Mouse (Mus musculus) hindbrain, embryonic 13.5 days (tissue): Measurements from ENCODE around the gene Phactr3. TPM values are rescaled to one million over a fixed set of nuclear protein-coding genes. Genes with fewer than 3 reads are reported as not detected.

Experiments used
- ATAC-seq: fragments of 200-750 bp; cut with Nextera tagmentation; 2 replicates; pipeline ENCODE4 v1.8.0; 2017; ENCODE audit warnings: moderate TSS enrichment; ENCODE audit not compliant: low FRiP score
- H3K27ac ChIP-seq: fragments of 300-500 bp; sonication (generic); 2 replicates; pipeline ENCODE4 v1.5.1; 2015; ENCODE audit warnings: inconsistent platforms, mild to moderate bottlenecking, moderate library complexity
- H3K27me3 ChIP-seq: fragments of 300-500 bp; sonication (generic); 2 replicates; pipeline ENCODE4 v1.6.1; 2015; ENCODE audit warnings: mild to moderate bottlenecking, inconsistent platforms
- H3K36me3 ChIP-seq: fragments of 300-500 bp; sonication (generic); 2 replicates; pipeline ENCODE4 v1.6.1; 2015; ENCODE audit warnings: mild to moderate bottlenecking, inconsistent platforms
- H3K4me1 ChIP-seq: fragments of 300-500 bp; sonication (generic); replicated peaks from 2 replicates; pipeline ENCODE4 v1.6.1; 2015; ENCODE audit warnings: inconsistent platforms
- H3K4me2 ChIP-seq: fragments of 300-500 bp; sonication (generic); 2 replicates; pipeline ENCODE4 v1.6.1; 2015; ENCODE audit warnings: inconsistent platforms, mild to moderate bottlenecking, moderate library complexity
- H3K4me3 ChIP-seq: fragments of 300-500 bp; sonication (generic); 2 replicates; pipeline ENCODE4 v1.5.1; 2015; ENCODE audit warnings: mild to moderate bottlenecking, inconsistent platforms
- H3K9ac ChIP-seq: fragments of 300-500 bp; sonication (generic); 2 replicates; pipeline ENCODE4 v1.6.1; 2015; ENCODE audit warnings: mild to moderate bottlenecking, inconsistent platforms
- H3K9me3 ChIP-seq: fragments of 300-500 bp; sonication (generic); 2 replicates; pipeline ENCODE4 v1.6.1; 2016; ENCODE audit warnings: inconsistent platforms
- WGBS: fragments of 180-500 bp; shearing (Covaris S2); methylation state at CpG from one replicate; pipeline ENCODE4 v1.1.7; 2015; 5-methylcytosine and 5-hydroxymethylcytosine counted together
- polyA plus RNA-seq: library from polyadenylated mRNA; unstranded; fragments of >200 nt; fragmentation: Nextera tagmentation; extraction: Ambion mirVana; gene quantifications from 2 replicates; pipeline ENCODE4 v1.2.1, GENCODE M21; 2015

Gene Phactr3
- polyA plus RNA-seq, 1 experiment from 2014 or later = 42.1 TPM

DNA sequence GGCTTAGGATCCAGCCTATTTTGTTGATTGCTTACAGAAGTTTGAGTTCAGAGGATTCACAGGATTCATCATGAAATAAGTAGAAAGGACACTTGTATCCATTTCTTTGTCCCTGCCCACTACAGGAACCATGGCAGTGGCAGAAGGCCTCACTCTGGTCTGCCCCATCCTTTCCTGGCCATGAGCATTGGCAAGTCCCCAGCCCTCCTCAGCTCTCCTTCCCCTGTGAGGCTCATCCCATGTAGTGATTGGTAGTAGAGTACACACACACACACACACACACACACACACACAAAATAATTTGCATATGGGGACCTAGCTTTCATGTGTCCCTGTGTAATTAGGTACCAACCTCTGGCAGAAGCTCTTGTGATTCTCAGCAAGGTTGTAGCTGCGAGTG, 95.8 kb downstream of the Phactr3 start:
- Histone ChIP-seq H3K4me2 (no peak overlapping the region), H3K4me3 (no peak overlapping the region), H3K9me3 (no peaks in the 10 kb centered on the region), H3K27me3 (no peaks in the 10 kb centered on the region), H3K27ac (no peak overlapping the region), H3K4me1 (no peaks in the 10 kb centered on the region), H3K9ac (no peak overlapping the region), H3K36me3 (no peaks in the 10 kb centered on the region; the same call in 1 of the 2 replicates)
- ATAC-seq = no peak
- WGBS = 86% methylated on average over 1 of the region's 1 CpGs

DNA sequence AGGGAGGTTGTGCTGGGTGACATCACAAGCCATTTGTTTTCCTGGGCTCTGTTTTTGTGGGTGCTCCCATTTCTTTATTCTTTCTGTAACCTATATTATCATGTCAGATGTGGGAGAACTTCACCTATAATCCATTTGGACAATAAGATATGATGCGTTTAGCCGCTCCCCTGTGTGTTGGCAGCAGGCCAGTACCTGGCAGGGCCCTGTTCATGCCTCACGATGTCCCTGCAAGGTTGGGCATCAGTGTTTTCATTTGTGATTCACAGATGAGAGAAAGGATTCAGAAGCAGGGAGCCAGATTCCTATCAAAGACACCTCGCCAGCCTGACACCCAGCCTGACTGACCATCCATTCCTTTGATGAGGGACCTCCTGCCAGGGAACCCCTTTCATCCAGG, 99.7 kb downstream of the Phactr3 start:
- no peak overlapping the region for H3K4me3 ChIP-seq
- H3K4me2 ChIP-seq = no peak overlapping the region
- no peaks in the 10 kb centered on the region; the same call in 1 of the 2 replicates for H3K36me3 ChIP-seq
- ATAC-seq = no peak
- no peaks in the 10 kb centered on the region for H3K9me3 ChIP-seq
- WGBS = 60% methylated on average over 4 of the region's 4 CpGs
- no peak overlapping the region for H3K9ac ChIP-seq
- no peak overlapping the region for H3K27ac ChIP-seq
- H3K4me1 ChIP-seq = no peaks in the 10 kb centered on the region
- no peaks in the 10 kb centered on the region for H3K27me3 ChIP-seq

- H3K27ac ChIP-seq = no peak overlapping the region
- 68% methylated on average over 5 of the region's 5 CpGs for WGBS
- no peak for ATAC-seq
These were observed 100.8 kb downstream of the Phactr3 start for GRCm38 (mm10) chr2:178219454-178220147.

GRCm38 (mm10) chr2:178220148-178220717, 101.5 kb downstream of the Phactr3 start:
- ATAC-seq = no peak
- H3K36me3 ChIP-seq = no peaks in the 10 kb centered on the region; the same call in 1 of the 2 replicates
- WGBS = 55% methylated on average over 3 of the region's 3 CpGs
- no peaks in the 10 kb centered on the region for H3K4me1 ChIP-seq
- no peaks in the 10 kb centered on the region for H3K9me3 ChIP-seq
- no peak overlapping the region for H3K4me2 ChIP-seq
- no peak overlapping the region for H3K4me3 ChIP-seq
- H3K27me3 ChIP-seq = no peaks in the 10 kb centered on the region
- no peak overlapping the region for H3K27ac ChIP-seq
- no peak overlapping the region for H3K9ac ChIP-seq

More at GRCm38 (mm10) chr2:178219454-178220147, 100.8 kb downstream of the Phactr3 start:
- H3K4me3 ChIP-seq = no peak overlapping the region
- H3K36me3 ChIP-seq = no peaks in the 10 kb centered on the region; the same call in 1 of the 2 replicates
- H3K9ac ChIP-seq = no peak overlapping the region
- H3K27me3 ChIP-seq = no peaks in the 10 kb centered on the region
- H3K4me1 ChIP-seq = no peaks in the 10 kb centered on the region
- no peaks in the 10 kb centered on the region for H3K9me3 ChIP-seq
- H3K4me2 ChIP-seq = no peak overlapping the region

DNA sequence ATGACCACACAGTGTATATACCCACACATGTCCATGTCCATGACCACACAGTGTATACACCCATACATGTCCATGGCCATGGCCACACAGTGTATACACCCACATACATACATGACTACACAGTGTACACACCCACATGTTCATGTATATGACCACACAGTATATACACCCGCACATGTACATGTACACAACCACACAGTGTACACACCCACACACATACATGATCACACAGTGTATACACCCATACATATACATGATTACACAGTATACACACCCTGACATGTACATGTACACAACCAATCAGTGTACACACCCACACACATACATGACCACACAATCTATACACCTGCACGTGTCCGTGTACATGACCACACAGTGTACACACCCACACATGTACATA, 102.2 kb downstream of the Phactr3 start:
- Histone ChIP-seq H3K4me2 (no peak overlapping the region), H3K36me3 (no peaks in the 10 kb centered on the region; the same call in 1 of the 2 replicates), H3K27ac (no peak overlapping the region), H3K4me1 (no peaks in the 10 kb centered on the region), H3K9me3 (no peaks in the 10 kb centered on the region), H3K27me3 (no peaks in the 10 kb centered on the region), H3K9ac (no peak overlapping the region), H3K4me3 (no peak overlapping the region)
- 97% methylated on average over 3 of the region's 3 CpGs for WGBS
- ATAC-seq = peak; percentile 67

DNA sequence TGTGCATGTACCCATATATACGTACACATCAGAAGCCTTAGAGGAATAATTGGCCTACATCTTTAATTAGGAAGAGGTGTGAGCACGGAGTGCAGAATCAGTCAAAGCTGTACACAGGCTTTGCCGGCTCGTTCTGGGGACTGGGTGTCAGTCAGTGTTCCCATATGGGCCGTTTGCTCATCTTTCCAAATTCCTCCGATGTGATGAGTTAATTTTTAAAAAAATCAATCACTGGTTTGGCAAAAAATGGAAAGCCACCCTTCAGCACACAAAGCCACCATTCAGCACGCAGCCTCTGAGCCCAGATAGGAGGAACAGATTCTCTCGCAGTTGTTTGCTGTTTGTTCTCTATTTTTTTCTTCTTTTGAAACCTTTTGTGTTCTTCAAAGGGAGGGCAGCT, 110.5 kb downstream of the Phactr3 start:
- WGBS = 76% methylated on average over 8 of the region's 8 CpGs
- Histone ChIP-seq H3K4me1 (no peaks in the 10 kb centered on the region), H3K27me3 (no peaks in the 10 kb centered on the region), H3K36me3 (no peaks in the 10 kb centered on the region), H3K9ac (no peak overlapping the region), H3K27ac (no peak overlapping the region), H3K9me3 (peaks cover 3% of the 10 kb centered on the region; the same call in 1 of the 2 replicates), H3K4me2 (no peak overlapping the region), H3K4me3 (no peak overlapping the region)
- ATAC-seq = no peak

GRCm38 (mm10) chr2:178233487-178233886, 114.7 kb downstream of the Phactr3 start:
- no peak overlapping the region for H3K4me3 ChIP-seq
- 79% methylated on average over 5 of the region's 5 CpGs for WGBS
- no peak for ATAC-seq

DNA sequence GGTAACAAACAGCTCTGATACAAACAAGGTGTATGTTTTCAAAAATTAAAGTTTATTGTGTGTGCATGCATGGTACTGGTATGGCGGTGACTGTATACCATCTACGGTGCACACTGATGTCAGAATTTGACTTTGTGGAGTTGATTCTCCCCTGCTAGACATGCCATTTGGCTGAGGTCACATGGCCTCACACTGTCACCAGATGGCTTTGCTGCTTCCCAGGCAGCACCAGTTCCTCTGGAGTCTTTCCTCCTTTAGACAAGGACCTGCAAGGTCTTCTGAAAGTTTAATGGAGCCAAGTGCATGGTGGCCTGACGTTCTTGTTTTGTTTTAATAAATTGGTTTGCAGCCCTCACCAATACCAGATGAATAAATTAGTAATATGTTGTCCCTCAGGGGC, 118.3 kb downstream of the Phactr3 start:
- WGBS = 83% methylated on average over 3 of the region's 3 CpGs
- H3K4me3 ChIP-seq = no peak overlapping the region
- no peak overlapping the region for H3K27ac ChIP-seq
- peaks cover 16% of the 10 kb centered on the region for H3K4me1 ChIP-seq
- H3K4me2 ChIP-seq = no peak overlapping the region
- H3K36me3 ChIP-seq = no peaks in the 10 kb centered on the region
- H3K9ac ChIP-seq = no peak overlapping the region
- H3K9me3 ChIP-seq = no peaks in the 10 kb centered on the region
- H3K27me3 ChIP-seq = no peaks in the 10 kb centered on the region
- no peak for ATAC-seq

More at GRCm38 (mm10) chr2:178233487-178233886, 114.7 kb downstream of the Phactr3 start:
- Histone ChIP-seq H3K27me3 (no peaks in the 10 kb centered on the region), H3K9me3 (peaks cover 3% of the 10 kb centered on the region; the same call in 1 of the 2 replicates), H3K27ac (no peak overlapping the region), H3K4me2 (no peak overlapping the region), H3K36me3 (no peaks in the 10 kb centered on the region), H3K4me1 (peaks cover 6% of the 10 kb centered on the region; the same call in 1 of the 2 replicates), H3K9ac (no peak overlapping the region)

DNA sequence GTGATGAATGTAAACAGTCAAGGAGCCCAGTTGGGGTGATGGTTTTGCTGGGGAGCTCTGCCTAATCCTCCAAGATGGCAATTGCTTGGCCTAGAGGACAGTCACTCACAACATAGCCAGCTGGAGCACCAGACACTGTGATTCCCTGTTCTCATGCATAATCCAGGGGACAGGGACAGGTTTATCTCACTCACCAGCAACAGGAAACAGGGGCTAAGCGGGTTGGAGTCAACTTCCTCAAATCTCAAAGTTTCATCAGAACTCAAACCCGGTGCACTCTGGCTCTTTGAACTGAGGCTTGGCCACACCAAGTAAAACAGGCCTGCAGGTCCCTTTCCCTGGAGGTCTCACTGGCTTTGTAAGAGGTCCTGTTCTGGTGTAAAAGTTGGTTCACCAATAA, 119.7 kb downstream of the Phactr3 start:
- H3K36me3 ChIP-seq = no peaks in the 10 kb centered on the region
- H3K4me3 ChIP-seq = no peak overlapping the region
- H3K27me3 ChIP-seq = no peaks in the 10 kb centered on the region
- 90% methylated on average over 2 of the region's 2 CpGs for WGBS
- no peaks in the 10 kb centered on the region for H3K9me3 ChIP-seq
- no peak for ATAC-seq
- H3K9ac ChIP-seq = no peak overlapping the region
- H3K4me1 ChIP-seq = peaks cover 16% of the 10 kb centered on the region
- no peak overlapping the region for H3K4me2 ChIP-seq
- H3K27ac ChIP-seq = no peak overlapping the region

DNA sequence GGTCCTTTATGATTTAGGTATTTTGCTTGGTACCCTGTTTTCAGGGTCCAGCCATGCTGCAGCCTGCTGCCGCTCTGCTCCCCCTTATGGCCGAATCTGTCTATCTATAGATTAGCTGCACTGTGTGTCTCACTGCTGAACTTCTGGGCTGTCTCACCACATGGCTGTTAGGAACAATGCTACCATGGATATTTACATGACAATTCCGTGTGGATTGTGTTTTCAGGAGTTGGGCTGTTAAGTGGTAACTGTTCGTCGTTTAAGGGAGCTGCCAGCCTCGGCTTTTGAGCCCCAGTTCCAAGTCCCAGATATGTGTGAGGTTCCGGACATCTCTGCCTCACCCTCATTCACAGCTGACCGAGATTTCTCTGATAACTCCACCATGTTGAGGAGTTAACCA, 122.1 kb downstream of the Phactr3 start:
- no peaks in the 10 kb centered on the region for H3K27me3 ChIP-seq
- H3K9me3 ChIP-seq = no peaks in the 10 kb centered on the region
- peaks cover 16% of the 10 kb centered on the region for H3K4me1 ChIP-seq
- H3K4me2 ChIP-seq = no peak overlapping the region
- WGBS = 61% methylated on average over 8 of the region's 8 CpGs
- no peak for ATAC-seq
- no peak overlapping the region for H3K4me3 ChIP-seq
- H3K9ac ChIP-seq = no peak overlapping the region
- H3K27ac ChIP-seq = 0 out of 2 replicates have a peak overlapping the region, but pooled peaks have one; percentile 1
- no peaks in the 10 kb centered on the region for H3K36me3 ChIP-seq

DNA sequence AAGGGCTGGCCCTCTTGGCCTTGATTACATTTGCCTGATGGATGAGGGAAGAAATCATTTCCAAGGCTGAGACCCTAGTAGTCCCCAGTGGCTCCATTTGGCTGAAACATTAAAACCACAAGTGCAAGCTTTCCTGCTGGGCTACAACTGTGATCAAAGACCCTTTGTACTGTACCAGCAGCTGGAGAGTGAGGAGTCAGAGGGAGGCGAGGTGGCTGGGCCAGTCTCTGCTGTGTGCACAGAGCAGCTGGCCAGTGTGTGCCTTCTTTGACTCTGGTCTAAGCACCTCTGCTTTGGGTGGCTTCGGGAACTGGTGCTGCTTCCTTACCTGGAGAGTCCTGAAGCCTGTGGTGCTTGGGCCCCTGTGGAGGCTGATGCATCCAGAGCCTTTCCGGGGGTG, 122.6 kb downstream of the Phactr3 start:
- H3K36me3 ChIP-seq = no peaks in the 10 kb centered on the region
- peaks cover 16% of the 10 kb centered on the region for H3K4me1 ChIP-seq
- no peak for ATAC-seq
- no peaks in the 10 kb centered on the region for H3K9me3 ChIP-seq
- H3K4me3 ChIP-seq = no peak overlapping the region
- no peaks in the 10 kb centered on the region for H3K27me3 ChIP-seq
- H3K9ac ChIP-seq = no peak overlapping the region
- no peak overlapping the region for H3K4me2 ChIP-seq
- WGBS = 58% methylated on average over 3 of the region's 3 CpGs
- H3K27ac ChIP-seq = peak overlapping the region; percentile 19; the same call in 1 of the 2 replicates

DNA sequence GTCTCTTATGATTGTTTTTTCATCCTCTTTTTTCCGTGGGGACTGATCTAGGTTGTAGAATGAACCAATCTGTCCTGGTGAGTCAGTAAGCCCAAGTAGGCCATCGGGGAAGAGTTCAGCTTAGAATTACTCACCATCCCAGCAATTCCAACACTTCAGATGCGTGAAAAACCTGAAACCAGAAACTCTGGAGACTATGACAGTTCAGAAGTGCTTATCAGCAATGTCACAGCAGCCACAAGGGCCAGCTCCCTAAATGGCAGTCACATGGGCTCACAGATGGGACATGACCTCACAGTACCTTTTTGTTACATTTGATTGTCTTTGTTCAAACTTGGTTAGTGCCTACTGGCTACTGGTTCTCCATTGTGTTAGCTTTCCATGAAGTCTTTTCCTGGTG, 124.2 kb downstream of the Phactr3 start:
- ATAC-seq = no peak
- Histone ChIP-seq H3K9me3 (no peaks in the 10 kb centered on the region), H3K9ac (no peak overlapping the region), H3K27ac (no peak overlapping the region), H3K4me2 (no peak overlapping the region), H3K4me1 (peaks cover 11% of the 10 kb centered on the region), H3K4me3 (no peak overlapping the region), H3K27me3 (no peaks in the 10 kb centered on the region), H3K36me3 (no peaks in the 10 kb centered on the region)
- WGBS = 84% methylated on average over 3 of the region's 3 CpGs

- H3K9me3 ChIP-seq = no peaks in the 10 kb centered on the region
- ATAC-seq = no peak
- WGBS = 84% methylated on average over 1 of the region's 1 CpGs
- no peak overlapping the region for H3K4me3 ChIP-seq
- no peaks in the 10 kb centered on the region for H3K27me3 ChIP-seq
- no peak overlapping the region for H3K27ac ChIP-seq
- peaks cover 8% of the 10 kb centered on the region for H3K4me1 ChIP-seq
- no peaks in the 10 kb centered on the region for H3K36me3 ChIP-seq
- no peak overlapping the region for H3K9ac ChIP-seq
- H3K4me2 ChIP-seq = no peak overlapping the region
These were observed 126.1 kb downstream of the Phactr3 start for GRCm38 (mm10) chr2:178244866-178245265.
